ENCODE assay signal across 42 mouse cellular contexts in genomic region chr8:13393869-13394268, GRCm38 (mm10). TPM values are rescaled to one million over a fixed set of nuclear protein-coding genes. Genes with fewer than 3 reads are reported as not detected.
"Had no signal": no experiment of that assay in that cellular context is flagged by ENCODE, and none has a peak within 500 bp of the region (broad histone marks: within the 10 kb centered on the region; RNA-seq: fewer than 3 reads in every experiment).

No protein-coding gene starts in this region.

- H3K9me3 ChIP-seq: heart, embryonic 10.5 days; heart, embryonic 12.5 days; heart, embryonic 13.5 days; heart, embryonic 15.5 days; hindbrain, embryonic 10.5 days; hindbrain, embryonic 12.5 days; hindbrain, embryonic 13.5 days; hindbrain, embryonic 15.5 days; intestine, embryonic 15.5 days; kidney, embryonic 15.5 days had no signal

- DNase-seq: heart, postnatal 10 days; heart, postnatal 14 days; heart, postnatal 36 days; heart, postnatal 4 days; kidney, adult 11 months; kidney, adult 18-20 months; kidney, adult 2 months; kidney, adult 8-10 months; kidney, adult 9 months; kidney, postnatal 10 days; kidney, postnatal 14 days; kidney, postnatal 25 days; kidney, postnatal 36 days; kidney, postnatal 4 days; layer of hippocampus, adult 9-11 months; layer of hippocampus, postnatal 36 days had no signal

- H3K4me3 ChIP-seq: heart, embryonic 10.5 days; heart, embryonic 12.5 days; heart, embryonic 13.5 days; heart, embryonic 15.5 days; hindbrain, embryonic 10.5 days; hindbrain, embryonic 12.5 days; hindbrain, embryonic 13.5 days; hindbrain, embryonic 15.5 days; intestine, embryonic 15.5 days; kidney, embryonic 15.5 days; layer of hippocampus, adult 2 months had no signal

- H3K36me3 ChIP-seq: heart, embryonic 10.5 days; heart, embryonic 12.5 days; heart, embryonic 13.5 days; heart, embryonic 15.5 days; hindbrain, embryonic 10.5 days; hindbrain, embryonic 12.5 days; hindbrain, embryonic 13.5 days; hindbrain, embryonic 15.5 days; intestine, embryonic 15.5 days; kidney, embryonic 15.5 days had no signal

- ATAC-seq: hindbrain, embryonic 16.5 days; hindbrain, postnatal 0 days; inflammation-experienced regulatory T-cells, adult 6 months; intestine, embryonic 15.5 days; intestine, embryonic 16.5 days; intestine, postnatal 0 days had no signal

- H3K4me2 ChIP-seq: heart, embryonic 11.5 days; heart, embryonic 12.5 days; heart, embryonic 13.5 days; heart, embryonic 15.5 days; hindbrain, embryonic 12.5 days; hindbrain, embryonic 13.5 days; hindbrain, embryonic 14.5 days; hindbrain, embryonic 15.5 days; intestine, embryonic 15.5 days; kidney, embryonic 15.5 days had no signal

- H3K27ac ChIP-seq: heart, embryonic 10.5 days; heart, embryonic 13.5 days; heart, embryonic 15.5 days; hindbrain, embryonic 10.5 days; hindbrain, embryonic 12.5 days; hindbrain, embryonic 13.5 days; hindbrain, embryonic 14.5 days; hindbrain, embryonic 15.5 days; hindbrain, postnatal 0 days; intestine, embryonic 15.5 days; kidney, embryonic 15.5 days; kidney, postnatal 0 days; layer of hippocampus, adult 2 months had no signal

- H3K9ac ChIP-seq: heart, embryonic 12.5 days; heart, embryonic 13.5 days; heart, embryonic 15.5 days; hindbrain, embryonic 12.5 days; hindbrain, embryonic 13.5 days; hindbrain, embryonic 14.5 days; hindbrain, embryonic 15.5 days; intestine, embryonic 15.5 days; kidney, embryonic 15.5 days had no signal

- H3K27me3 ChIP-seq: heart, embryonic 12.5 days; heart, embryonic 13.5 days; heart, embryonic 15.5 days; hindbrain, embryonic 12.5 days; hindbrain, embryonic 13.5 days; hindbrain, embryonic 15.5 days; intestine, embryonic 15.5 days; kidney, embryonic 15.5 days had no signal

- H3K4me1 ChIP-seq: heart, embryonic 10.5 days; heart, embryonic 12.5 days; heart, embryonic 13.5 days; heart, embryonic 15.5 days; hindbrain, embryonic 10.5 days; hindbrain, embryonic 12.5 days; hindbrain, embryonic 13.5 days; hindbrain, embryonic 15.5 days; intestine, embryonic 15.5 days; kidney, embryonic 15.5 days had no signal

RNA-seq across cellular contexts. Expression of gene Atp4b, which starts 2.8 kb away (rescaled TPM):
- polyA plus RNA-seq: heart, embryonic 10.5 days; heart, embryonic 11.5 days; heart, embryonic 12.5 days; heart, embryonic 14.5 days; heart, embryonic 15.5 days; heart, embryonic 16.5 days; hindbrain, embryonic 11.5 days; hindbrain, embryonic 12.5 days; hindbrain, embryonic 13.5 days; hindbrain, embryonic 14.5 days; hindbrain, embryonic 15.5 days; hindbrain, embryonic 16.5 days; hindbrain, postnatal 0 days; inflammation-experienced regulatory T-cells, adult 6 months; intestine, embryonic 14.5 days; intestine, embryonic 15.5 days; intestine, embryonic 16.5 days; intestine, postnatal 0 days; kidney, embryonic 14.5 days; kidney, embryonic 15.5 days; kidney, embryonic 16.5 days had no signal

RNA-seq across cellular contexts. Expression of gene Grk1, which starts 11.0 kb away (rescaled TPM):
- polyA plus RNA-seq: heart, embryonic 12.5 days; heart, embryonic 13.5 days; heart, embryonic 14.5 days; heart, embryonic 15.5 days; heart, postnatal 0 days; hindbrain, embryonic 10.5 days; hindbrain, embryonic 11.5 days; hindbrain, embryonic 12.5 days; hindbrain, embryonic 13.5 days; hindbrain, embryonic 14.5 days; hindbrain, embryonic 15.5 days; hindbrain, embryonic 16.5 days; hindbrain, postnatal 0 days; inflammation-experienced regulatory T-cells, adult 6 months; intestine, embryonic 14.5 days; intestine, embryonic 15.5 days; intestine, embryonic 16.5 days; intestine, postnatal 0 days; kidney, embryonic 14.5 days; kidney, embryonic 15.5 days; kidney, embryonic 16.5 days had no signal

RNA-seq across cellular contexts. Expression of gene Tmem255b, which starts 41.1 kb away (rescaled TPM):
- polyA plus RNA-seq: hindbrain, embryonic 11.5 days; inflammation-experienced regulatory T-cells, adult 6 months had no signal
